Mouse (Mus musculus): ENCODE data around the gene Ppp4c.
A peak's percentile ranks its signal among the peaks of the same experiment; 100 is the strongest.

The Ppp4c gene

DNA sequence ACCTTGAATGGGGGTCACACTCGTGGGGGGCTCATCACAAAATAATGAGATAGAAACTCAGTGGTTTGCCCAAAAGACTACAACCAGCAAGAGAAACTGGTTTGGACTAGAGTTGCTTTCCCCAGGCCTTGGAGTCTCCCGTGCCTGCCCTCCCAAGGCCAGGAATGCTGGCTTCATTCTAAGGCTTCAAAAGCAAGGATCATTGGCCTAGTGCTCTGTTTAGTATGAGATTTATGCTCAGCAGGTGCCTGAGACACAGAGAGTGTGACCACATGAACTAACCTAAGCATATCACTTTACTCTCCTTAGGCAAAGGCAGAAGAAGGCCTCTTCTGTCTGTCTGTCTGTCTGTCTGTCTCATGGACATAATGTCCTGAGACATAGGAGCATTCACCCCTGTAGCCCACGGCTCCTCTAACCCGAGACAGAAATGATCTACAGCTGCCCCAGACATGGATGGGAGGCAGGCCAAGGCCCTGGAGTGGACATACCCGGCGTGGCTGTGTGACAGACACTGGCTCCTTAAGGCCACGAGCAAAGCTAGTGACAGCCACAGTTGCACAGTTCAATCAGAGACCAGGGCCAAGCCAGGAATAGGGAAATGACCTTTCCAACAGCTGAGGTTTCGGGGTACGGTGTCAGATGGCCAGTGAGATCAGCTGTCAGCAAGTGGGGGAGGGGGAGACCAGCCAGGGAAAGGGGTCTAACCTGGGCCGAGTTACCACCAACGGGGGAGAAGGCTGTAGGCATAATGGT, 10.0 kb upstream of the Ppp4c start:
- no peak for DNase-seq (ENCODE audit: low spot score in 2 of 2)

DNA sequence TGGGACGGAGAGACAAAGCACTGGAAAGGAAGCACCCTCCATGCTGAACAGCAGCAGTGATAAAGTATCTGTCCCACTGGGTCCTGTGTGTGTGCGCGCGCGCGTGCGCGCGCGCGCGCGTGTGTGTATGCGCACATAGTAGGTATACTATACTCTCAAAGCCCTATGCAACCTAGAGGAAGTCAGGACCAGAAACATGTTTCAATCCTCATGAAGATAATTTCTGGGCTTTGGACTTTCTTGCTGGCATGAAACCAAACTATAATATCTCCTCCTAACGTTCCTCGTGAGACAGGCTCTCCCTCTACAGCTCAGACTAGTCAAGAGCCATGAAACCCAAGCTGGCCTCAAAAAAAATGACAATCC, 8.7 kb upstream of the Ppp4c start:
- no peak for DNase-seq (ENCODE audit: low spot score in 2 of 2)

GRCm38 (mm10) chr7:126800269-126801056, 8.2 kb upstream of the Ppp4c start:
- no peak for DNase-seq (ENCODE audit: low spot score in 2 of 2)

DNA sequence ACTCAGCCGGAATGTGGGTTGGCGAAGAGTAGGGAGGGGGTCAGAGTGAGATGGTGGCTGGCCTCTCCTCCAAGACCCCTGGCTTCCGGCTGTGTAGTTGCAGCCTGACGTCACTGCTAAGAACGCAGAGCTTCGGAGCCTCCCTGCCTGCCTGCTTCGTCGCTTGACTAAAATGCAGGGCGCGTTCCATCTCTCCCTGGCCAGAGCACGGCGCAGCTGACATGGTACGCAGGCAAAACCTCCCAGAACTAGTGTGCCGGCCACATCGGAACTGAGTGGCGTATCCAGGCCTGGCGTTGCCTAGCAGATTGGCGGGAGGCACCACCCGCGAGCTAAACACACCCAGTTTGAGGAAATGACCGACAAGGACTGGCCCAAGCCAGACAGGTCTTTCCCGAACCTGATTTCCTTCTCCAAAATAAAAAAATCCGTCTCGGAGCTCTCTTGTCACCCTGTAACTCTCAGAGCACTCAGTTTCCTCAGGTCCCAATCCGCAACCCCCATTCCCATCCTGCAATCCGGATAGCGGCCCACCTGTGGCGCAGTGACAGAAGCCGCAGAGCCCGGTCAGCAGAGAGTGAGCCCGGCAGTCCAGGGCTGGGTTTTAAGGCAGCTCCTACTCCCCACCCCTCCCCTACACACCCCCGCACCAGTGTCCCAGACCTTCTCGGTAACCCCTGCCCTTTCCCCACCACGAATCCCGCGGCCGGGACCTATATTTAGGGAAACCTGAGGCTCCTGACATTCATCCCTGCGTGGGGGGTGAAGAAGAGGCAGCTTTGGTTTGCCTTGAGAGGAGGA, 7.4 kb upstream of the Ppp4c start:
- peak in 1 of 2 experiments; percentile 74 for DNase-seq (ENCODE audit: low spot score in 2 of 2)

- DNase-seq (ENCODE audit: low spot score in 2 of 2): peak; percentile 84 to 98
Observed at GRCm38 (mm10) chr7:126799050-126799467, 6.8 kb upstream of the Ppp4c start.

DNA sequence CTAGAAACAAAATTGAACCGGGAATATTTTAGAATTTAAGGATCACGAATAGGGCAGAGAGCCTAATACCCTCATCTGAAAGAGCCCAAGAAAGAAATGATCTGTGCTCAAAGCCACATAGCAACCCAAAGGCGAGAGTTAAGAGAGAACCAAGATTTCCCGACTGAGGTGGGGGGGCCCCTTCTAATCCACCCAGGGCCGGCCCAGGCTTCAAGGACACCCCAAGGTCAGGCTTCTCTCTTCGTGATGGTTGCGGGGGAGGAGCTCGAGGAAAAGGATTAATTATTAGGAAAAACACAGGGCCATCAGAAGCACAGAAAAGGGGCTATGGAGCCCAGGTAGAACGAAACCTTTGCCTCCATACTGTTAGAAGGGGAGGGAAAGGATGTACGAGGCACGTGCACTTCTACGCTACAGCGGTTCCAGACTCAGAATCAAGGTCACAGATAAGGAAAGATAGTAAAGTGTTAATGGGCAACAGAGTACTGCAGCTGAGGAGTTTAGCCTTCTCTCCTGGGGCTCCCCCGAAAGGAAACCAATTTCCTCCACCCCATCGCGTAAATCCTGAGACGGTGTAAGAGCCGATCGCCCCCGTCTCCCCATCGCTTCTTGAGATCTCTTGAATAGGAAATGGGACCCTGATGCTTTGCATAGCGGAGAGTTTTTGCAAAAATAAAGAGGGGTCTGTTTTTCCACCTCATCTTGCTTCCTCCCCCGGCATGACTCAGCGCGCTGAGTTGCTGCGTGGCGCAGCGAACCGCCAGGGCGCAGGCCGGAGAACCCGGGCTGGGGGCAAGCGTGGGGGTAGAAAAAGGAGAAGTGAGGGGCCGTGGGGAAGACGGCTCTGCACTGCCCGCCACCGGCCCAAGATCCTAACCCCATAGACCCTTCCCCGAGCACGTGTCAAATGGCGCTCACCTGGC, 6.1 kb upstream of the Ppp4c start:
- no peak for DNase-seq (ENCODE audit: low spot score in 2 of 2)

DNA sequence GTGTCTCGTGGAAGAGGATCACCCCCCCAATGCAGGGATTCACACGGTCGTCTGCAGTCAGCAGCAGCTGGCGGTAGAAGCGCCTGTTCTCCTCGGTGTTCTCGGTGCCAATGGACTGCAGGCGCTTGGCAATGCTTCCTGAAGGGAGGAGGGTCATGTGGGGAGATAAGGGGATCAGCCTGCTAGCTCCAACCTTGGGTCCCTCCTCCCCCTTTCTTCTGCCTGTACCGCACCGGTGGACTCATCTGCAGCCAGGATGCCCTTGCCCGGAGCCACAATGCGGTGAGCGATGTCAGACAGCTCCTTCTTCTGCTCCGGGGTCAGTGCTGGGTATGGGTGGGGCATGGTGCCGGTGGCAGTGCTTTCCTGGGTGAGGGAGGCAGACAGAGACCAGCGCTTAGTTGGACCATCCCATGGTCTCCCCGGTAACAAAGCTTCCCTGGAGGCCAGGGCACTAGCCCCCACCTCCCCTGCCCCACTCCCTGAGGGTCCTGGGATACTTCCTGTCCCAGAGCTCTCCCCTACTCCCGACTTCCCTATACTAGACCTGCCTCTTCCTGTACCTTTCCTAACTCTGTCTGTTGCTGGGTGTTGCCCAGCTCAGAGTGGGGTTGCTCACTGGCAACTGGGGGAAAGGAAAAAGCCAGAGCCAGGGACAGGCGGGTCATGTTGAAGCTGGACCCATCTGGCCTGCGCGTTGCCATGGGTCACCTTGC, 5.3 kb upstream of the Ppp4c start, which contains the start of gene Fam57b:
TSS of gene Fam57b (plus strand) at position 258 of the 716 bp plus-strand sequence.
- peak in 1 of 2 experiments; percentile 35 for DNase-seq (ENCODE audit: low spot score in 2 of 2)

DNA sequence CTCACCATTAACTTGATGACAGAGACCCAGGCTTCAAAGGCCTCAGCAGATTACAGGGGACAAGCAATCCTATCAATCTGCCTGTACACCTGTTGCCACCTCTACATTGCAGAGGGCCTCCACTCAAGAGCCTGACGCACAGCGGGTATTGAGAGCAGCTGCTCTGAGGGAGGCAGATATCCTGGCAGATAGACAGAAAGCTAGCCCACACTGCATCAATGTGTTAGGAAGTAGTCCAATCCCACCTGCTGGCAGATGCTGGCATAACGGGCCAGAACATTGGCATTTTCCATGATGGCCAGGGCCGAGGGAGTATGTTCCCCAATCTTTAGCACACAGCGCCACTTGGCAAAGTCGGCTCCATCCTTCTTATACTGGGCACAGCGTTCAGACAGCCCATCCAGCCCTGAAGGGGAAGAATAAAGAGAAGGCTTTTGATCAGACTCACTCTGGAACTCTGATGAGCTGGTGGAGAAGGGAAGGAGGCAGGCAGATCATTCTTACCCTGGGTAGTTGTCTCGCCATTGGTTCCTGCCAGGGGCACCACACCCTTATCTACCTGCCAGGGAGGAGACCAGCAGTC, 4.1 kb upstream of the Ppp4c start:
- no peak for DNase-seq (ENCODE audit: low spot score in 2 of 2)

DNA sequence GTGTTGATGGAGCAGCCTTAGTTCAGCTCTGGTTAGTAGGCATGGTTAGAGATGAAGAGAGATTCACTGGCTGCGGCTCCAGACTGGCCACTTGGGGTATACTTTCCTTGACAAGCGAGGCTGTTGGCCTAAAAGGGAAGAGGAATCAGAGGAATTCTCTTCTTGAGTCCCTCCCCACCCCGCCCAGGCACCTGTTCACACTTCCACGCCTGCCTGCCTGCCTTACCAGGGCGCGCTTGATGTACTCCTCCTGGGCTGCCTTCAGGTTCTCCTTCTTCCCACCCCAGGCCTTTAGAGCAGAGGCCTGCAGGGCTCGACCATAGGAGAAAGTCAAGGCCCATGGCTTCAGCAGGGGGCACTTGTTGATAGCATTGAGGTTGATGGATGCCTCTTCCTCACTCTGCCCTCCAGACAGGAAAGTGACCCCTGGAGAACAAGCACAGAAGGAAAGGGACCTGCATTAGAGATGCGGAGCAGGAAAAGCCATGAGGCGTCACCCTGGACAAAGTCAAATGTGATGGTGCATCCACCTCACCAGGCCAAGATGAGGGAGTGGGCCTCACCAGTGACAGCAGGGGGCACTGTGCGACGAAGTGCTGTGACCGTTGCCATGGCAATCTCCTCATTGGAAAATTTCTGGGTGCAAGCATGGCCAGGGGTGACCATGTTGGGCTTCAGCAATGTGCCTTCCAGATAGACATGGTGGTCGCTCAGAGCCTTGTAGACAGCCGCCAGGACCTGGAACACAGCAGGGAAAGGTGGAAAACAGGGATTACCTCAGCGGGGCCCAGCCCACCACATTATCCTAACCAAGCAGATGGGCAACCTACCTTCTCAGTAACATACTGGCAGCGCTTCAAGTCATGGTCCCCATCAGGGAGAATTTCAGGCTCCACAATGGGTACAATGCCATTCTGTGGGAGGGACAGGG, 3.4 kb upstream of the Ppp4c start:
- DNase-seq (ENCODE audit: low spot score in 2 of 2): no peak

DNA sequence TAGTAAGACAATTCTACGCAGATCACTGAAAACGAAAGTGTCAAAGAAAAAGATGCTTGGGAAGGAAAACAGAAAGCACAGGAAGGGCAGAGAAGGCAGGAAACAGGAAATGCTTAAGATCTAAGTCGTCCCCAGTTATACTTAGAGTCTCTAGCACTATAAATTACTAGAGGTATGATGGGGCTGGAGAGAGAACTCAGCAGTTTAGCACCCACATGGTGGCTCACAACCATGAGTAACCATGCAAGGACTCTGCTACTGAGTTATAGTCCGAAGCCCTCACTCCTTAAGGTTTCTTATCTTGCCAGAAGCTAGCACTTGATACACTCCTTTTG, 1.9 kb upstream of the Ppp4c start:
- no peak for DNase-seq (ENCODE audit: low spot score in 2 of 2)

GRCm38 (mm10) chr7:126793456-126794270, 1.4 kb upstream of the Ppp4c start:
- DNase-seq (ENCODE audit: low spot score in 2 of 2): no peak

DNA sequence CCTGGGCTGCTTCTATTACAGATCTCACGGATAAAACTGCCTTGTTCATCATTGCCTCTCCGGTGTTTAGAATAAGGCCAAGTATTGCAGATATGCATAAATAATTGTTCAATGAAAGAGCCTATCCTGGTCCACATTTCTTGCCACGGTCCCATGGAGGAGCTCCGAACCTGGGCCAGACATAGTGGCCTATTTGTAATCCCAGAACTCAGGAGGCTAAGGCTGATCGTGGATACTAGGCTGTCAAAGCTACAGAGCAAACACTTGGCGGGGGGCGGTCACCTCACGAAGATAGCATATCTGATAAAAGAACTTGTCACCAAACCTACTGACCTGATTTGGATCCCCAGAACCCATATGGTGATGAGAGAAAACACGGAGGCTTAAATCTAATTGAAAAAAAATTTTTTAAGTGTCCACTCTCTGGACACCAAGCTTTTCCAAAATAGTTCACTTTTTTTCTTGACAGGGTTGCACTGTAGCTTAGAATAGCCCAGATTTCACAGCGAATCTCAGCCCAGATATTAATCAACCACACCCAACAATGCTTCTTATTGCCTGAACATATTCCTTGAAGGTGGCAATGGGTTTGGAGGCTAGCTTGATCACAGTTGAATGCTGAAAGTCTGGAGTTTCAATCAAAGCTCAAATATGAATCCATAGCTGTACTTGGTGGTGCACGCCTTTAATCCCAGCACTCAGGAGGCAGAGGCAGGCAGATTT, 586 bp upstream of the Ppp4c start:
- DNase-seq (ENCODE audit: low spot score in 2 of 2): no peak

DNA sequence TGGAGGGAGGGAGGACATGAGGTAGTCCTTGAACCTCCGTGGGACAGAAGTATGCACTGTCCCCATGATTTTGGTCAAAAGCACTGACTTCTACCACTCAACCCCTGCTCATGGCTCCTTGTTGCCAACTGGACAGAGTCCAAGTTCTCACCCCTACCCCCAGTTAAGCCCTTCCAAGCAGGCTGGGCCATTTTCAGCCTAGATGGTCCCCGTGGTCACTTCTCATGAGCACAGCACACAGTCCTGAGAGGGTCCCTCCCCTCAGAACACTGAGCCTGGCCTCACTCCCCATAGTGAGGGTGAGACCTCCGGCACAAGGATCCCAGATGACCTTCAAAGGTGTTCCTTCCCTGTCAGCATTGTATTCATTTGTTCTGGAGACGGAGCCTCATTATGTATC, 3.2 kb downstream of the Ppp4c start:
- DNase-seq (ENCODE audit: low spot score in 2 of 2): no peak

DNA sequence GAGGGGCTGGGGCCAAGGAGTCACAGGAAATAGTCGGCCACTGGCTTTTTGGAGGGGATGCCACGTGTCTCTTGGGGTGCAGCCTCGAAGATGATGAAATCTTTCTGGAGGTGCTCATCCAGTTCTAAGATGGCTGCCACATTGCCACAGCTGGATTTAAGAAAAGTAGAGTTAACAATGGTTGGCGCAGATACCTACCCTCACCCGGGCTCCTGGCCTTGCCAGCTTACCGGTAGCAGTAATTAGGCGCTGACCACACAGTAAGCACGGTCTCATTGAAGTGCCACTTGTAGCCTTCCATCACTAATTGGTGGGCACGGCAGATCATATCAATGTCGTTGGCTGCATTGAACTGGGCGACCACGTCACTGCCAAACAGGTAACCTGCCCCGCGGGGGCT, 6.2 kb downstream of the Ppp4c start:
- no peak for DNase-seq (ENCODE audit: low spot score in 2 of 2)

DNA sequence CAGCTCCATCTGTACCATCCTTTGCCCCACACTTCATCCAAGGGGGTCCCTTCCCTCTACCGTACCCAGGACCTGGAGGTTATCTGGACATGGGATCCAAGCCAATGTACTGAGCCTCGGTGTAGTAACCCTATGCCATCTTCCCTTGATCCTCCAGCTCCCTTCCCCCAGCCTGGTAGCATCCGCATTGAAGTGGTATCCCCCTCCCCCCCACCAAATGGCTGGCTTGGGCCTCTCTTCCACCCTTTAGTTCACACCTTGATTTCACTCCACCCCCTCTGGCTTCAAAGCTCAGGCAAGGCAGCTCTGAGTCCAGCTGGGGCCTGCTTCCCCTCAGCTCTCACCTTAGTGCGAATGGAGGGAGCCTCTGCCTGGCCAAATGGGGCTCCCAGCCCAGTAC, 7.2 kb downstream of the Ppp4c start:
- no peak for DNase-seq (ENCODE audit: low spot score in 2 of 2)

DNA sequence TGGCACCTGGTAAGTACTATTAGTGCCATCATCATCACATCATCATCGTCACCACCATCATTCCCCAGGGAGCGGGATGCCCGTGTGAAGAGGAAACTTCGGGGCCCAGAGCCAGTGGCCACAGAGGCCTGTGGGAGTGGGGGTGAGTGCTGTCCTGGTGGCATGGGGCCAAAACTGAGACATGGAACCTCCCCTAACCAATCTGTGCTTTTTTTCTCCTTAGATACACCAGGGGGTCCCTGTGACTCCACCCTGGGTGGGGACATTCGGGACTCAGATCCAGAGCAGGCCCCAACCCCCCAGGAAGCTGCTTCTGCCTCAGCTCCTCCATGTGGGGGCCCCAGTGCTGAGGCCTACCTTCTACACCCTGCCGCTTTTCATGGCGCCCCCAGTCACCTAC, 7.8 kb downstream of the Ppp4c start:
- no peak for DNase-seq (ENCODE audit: low spot score in 2 of 2)

DNA sequence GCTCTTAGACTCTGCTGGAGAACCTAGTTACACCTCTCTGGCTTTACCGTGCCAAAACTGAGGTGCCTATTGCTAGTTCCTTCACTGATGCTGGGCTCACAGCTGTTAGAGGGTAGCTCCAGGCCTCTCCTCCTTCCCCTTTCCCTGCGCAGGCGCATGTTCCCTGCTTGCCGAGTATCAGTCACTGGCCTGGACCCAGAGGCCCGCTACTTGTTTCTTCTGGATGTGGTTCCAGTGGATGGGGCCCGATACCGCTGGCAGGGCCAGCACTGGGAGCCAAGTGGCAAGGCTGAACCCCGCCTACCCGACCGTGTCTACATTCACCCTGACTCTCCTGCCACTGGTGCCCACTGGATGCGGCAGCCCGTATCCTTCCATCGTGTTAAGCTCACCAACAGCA, 9.6 kb downstream of the Ppp4c start:
- no peak for DNase-seq (ENCODE audit: low spot score in 2 of 2)
